8 mouse cellular contexts compared by ENCODE assay signal in genomic region chr2:72287142-72287541, GRCm38 (mm10). TPM values are rescaled to one million over a fixed set of nuclear protein-coding genes. Genes with fewer than 3 reads are reported as not detected.
A peak's percentile ranks its signal among the peaks of the same experiment; 100 is the strongest.
DNase-seq lines count a peak whose midpoint lies in the region; ATAC-seq and TF ChIP-seq lines count a peak whose summit lies in the region.

No protein-coding gene starts in this region.

- H3K4me1 ChIP-seq in limb, embryonic 13.5 days: peaks cover 8% of the 10 kb centered on the region
- H3K4me1 ChIP-seq in limb, embryonic 10.5 days: peaks cover 11% of the 10 kb centered on the region
- peaks cover 13% of the 10 kb centered on the region for H3K4me1 ChIP-seq in embryonic facial prominence, embryonic 15.5 days
- H3K4me1 ChIP-seq in liver, adult 2 months (ENCODE audit: control insufficient read depth, insufficient read depth, low read length): peaks cover 8% of the 10 kb centered on the region; the same call in 1 of the 2 replicates

- DNase-seq in limb, embryonic 10.5 days (ENCODE audit: low spot score): no peak
- DNase-seq in liver, adult 2 months (ENCODE audit: extremely low read depth, low read depth, low spot score): peak; percentile 98
- peak; percentile 57 to 76 for DNase-seq in spleen, postnatal 36 days (ENCODE audit: low spot score in 2 of 2)
- no peak for DNase-seq in frontal cortex, postnatal 25 days (ENCODE audit: low spot score in 2 of 2)
- DNase-seq in left cerebral cortex, postnatal 4 days: no peak
- DNase-seq in cerebellum, adult 18-20 months: no peak

- H3K4me3 ChIP-seq in limb, embryonic 13.5 days: no peak overlapping the region
- H3K4me3 ChIP-seq in limb, embryonic 10.5 days: no peak overlapping the region
- H3K4me3 ChIP-seq in embryonic facial prominence, embryonic 15.5 days (replicated peaks): 0 out of 2 replicates have a peak overlapping the region, but pooled peaks have one; percentile 7
- peak overlapping the region; percentile 23; the same call in 1 of the 2 replicates for H3K4me3 ChIP-seq in liver, adult 2 months (ENCODE audit: insufficient read depth, low read depth, low read length)

- TF ChIP-seq POLR2A in liver, adult 2 months (IDR thresholded peaks at IDR 0.05; ENCODE audit: extremely low read depth, insufficient read depth, low read length): no peak

- TF ChIP-seq CTCF in liver, adult 2 months (IDR thresholded peaks at IDR 0.05; ENCODE audit: low read depth, low read length): no peak

- no peaks in the 10 kb centered on the region; the same call in 1 of the 2 replicates for H3K27me3 ChIP-seq in limb, embryonic 13.5 days
- no peaks in the 10 kb centered on the region for H3K27me3 ChIP-seq in limb, embryonic 10.5 days (ENCODE audit: low read depth, poor library complexity, severe bottlenecking)
- H3K27me3 ChIP-seq in embryonic facial prominence, embryonic 15.5 days: 0 out of 2 replicates have a peak, but pooled peaks cover 2% of the 10 kb centered on the region
- no peaks in the 10 kb centered on the region for H3K27me3 ChIP-seq in liver, adult 2 months (ENCODE audit: control insufficient read depth, insufficient read depth, low read length)

- H3K9me3 ChIP-seq in limb, embryonic 13.5 days: no peaks in the 10 kb centered on the region
- H3K9me3 ChIP-seq in limb, embryonic 10.5 days (replicated peaks): no peaks in the 10 kb centered on the region
- H3K9me3 ChIP-seq in embryonic facial prominence, embryonic 15.5 days (replicated peaks): no peaks in the 10 kb centered on the region

- WGBS in limb, embryonic 13.5 days: 66% methylated on average over 4 of the region's 4 CpGs
- WGBS in limb, embryonic 10.5 days: 68% methylated on average over 4 of the region's 4 CpGs
- 46% methylated on average over 4 of the region's 4 CpGs for WGBS in embryonic facial prominence, embryonic 15.5 days
- 4% methylated on average over 4 of the region's 4 CpGs for WGBS in liver, adult 2 months

- peaks cover 13% of the 10 kb centered on the region; the same call in 1 of the 2 replicates for H3K79me2 ChIP-seq in liver, adult 2 months (ENCODE audit: control insufficient read depth, insufficient read depth, low read length)

- H3K4me2 ChIP-seq in limb, embryonic 13.5 days (replicated peaks): peak overlapping the region; percentile 31
- H3K4me2 ChIP-seq in embryonic facial prominence, embryonic 15.5 days (replicated peaks): peak overlapping the region; percentile 25

- intact Hi-C loops in left cerebral cortex, postnatal 4 days (cut with DNase I): no loop called here

- no peak overlapping the region for H3K27ac ChIP-seq in limb, embryonic 13.5 days
- no peak overlapping the region for H3K27ac ChIP-seq in limb, embryonic 10.5 days
- H3K27ac ChIP-seq in embryonic facial prominence, embryonic 15.5 days (replicated peaks): 0 out of 2 replicates have a peak overlapping the region, but pooled peaks have one; percentile 34
- H3K27ac ChIP-seq in liver, adult 2 months (replicated peaks; ENCODE audit: insufficient read depth, low read depth, low read length): no peak overlapping the region

- no peak for ATAC-seq in limb, embryonic 13.5 days (ENCODE audit: low FRiP score, low read depth)
- ATAC-seq in embryonic facial prominence, embryonic 15.5 days (ENCODE audit: insufficient number of reproducible peaks, low FRiP score, low TSS enrichment, low read depth): no peak

- H3K36me3 ChIP-seq in limb, embryonic 13.5 days: no peaks in the 10 kb centered on the region
- H3K36me3 ChIP-seq in limb, embryonic 10.5 days: no peaks in the 10 kb centered on the region
- H3K36me3 ChIP-seq in embryonic facial prominence, embryonic 15.5 days: no peaks in the 10 kb centered on the region
- no peaks in the 10 kb centered on the region for H3K36me3 ChIP-seq in liver, adult 2 months (ENCODE audit: control insufficient read depth, insufficient read depth, low read length)

- no peak overlapping the region for H3K9ac ChIP-seq in limb, embryonic 13.5 days
- H3K9ac ChIP-seq in embryonic facial prominence, embryonic 15.5 days: no peak overlapping the region
- peak overlapping the region; percentile 34; the same call in 1 of the 2 replicates for H3K9ac ChIP-seq in liver, adult 2 months (ENCODE audit: low read depth, low read length)

RNA-seq across cellular contexts. Expression of gene Map3k20, which starts 1.7 kb away (rescaled TPM):
- 11.8 and 15.5 TPM in 2 replicates for polyA plus RNA-seq in limb, embryonic 13.5 days (2015; fragmentation: Nextera tagmentation; extraction: Ambion mirVana)
- polyA plus RNA-seq in limb, embryonic 10.5 days (2016; fragmentation: Nextera tagmentation; extraction: Ambion mirVana): 9.9 and 10.4 TPM in 2 replicates
- polyA plus RNA-seq in embryonic facial prominence, embryonic 15.5 days (2015; fragmentation: Nextera tagmentation; extraction: Ambion mirVana): 21.0 and 23.9 TPM in 2 replicates
- 11.8 TPM in 2 replicates for total RNA-seq in liver, adult 2 months (2014; rRNA removed)
- 4.5 and 4.6 TPM in 2 replicates for polyA plus RNA-seq in liver, adult 2 months (2012; rRNA removed)
- total RNA-seq in left cerebral cortex, postnatal 4 days (2021): 10 to 100 TPM; 10.8 to 11.7 TPM

Comparison
In these comparisons a context has a peak if more than half of its experiments do, and no peak if none do; other contexts are left out.
1. H3K4me3 ChIP-seq: peak in embryonic facial prominence, embryonic 15.5 days (single experiment) and liver, adult 2 months (single experiment); none in limb, embryonic 13.5 days (single experiment) and limb, embryonic 10.5 days (single experiment).
2. DNase-seq: peak in liver, adult 2 months (single experiment) and spleen, postnatal 36 days (2 of 2); none in limb, embryonic 10.5 days (single experiment), frontal cortex, postnatal 25 days (0 of 2), left cerebral cortex, postnatal 4 days (single experiment) and cerebellum, adult 18-20 months (0 of 2).